Mouse (Mus musculus) heart, embryonic 13.5 days (tissue): Measurements from ENCODE around the gene Bbof1. TPM values are rescaled to one million over a fixed set of nuclear protein-coding genes. Genes with fewer than 3 reads are reported as not detected.

ENCODE experiments used
- ATAC-seq: fragments of 200-750 bp; cut with Nextera tagmentation; 2 replicates; pipeline ENCODE4 v1.8.0; 2017; ENCODE audit warnings: moderate TSS enrichment; ENCODE audit not compliant: insufficient number of reproducible peaks, low FRiP score, low TSS enrichment; ENCODE audit errors: extremely low read depth
- H3K27ac ChIP-seq: fragments of 300-500 bp; sonication (generic); replicated peaks from 2 replicates; pipeline ENCODE4 v1.5.1; 2015; ENCODE audit warnings: moderate library complexity, mild to moderate bottlenecking, inconsistent platforms
- H3K27me3 ChIP-seq: fragments of 300-500 bp; sonication (generic); replicated peaks from 2 replicates; pipeline ENCODE4 v1.6.1; 2015; ENCODE audit warnings: mild to moderate bottlenecking, inconsistent platforms
- H3K36me3 ChIP-seq: fragments of 300-500 bp; sonication (generic); 2 replicates; pipeline ENCODE4 v1.6.1; 2015; ENCODE audit warnings: mild to moderate bottlenecking, inconsistent platforms
- H3K4me1 ChIP-seq: fragments of 300-500 bp; sonication (generic); 2 replicates; pipeline ENCODE4 v1.6.1; 2015; ENCODE audit warnings: inconsistent platforms
- H3K4me2 ChIP-seq: fragments of 300-500 bp; sonication (generic); 2 replicates; pipeline ENCODE4 v1.6.1; 2015; ENCODE audit warnings: inconsistent platforms, mild to moderate bottlenecking, moderate library complexity
- H3K4me3 ChIP-seq: fragments of 300-500 bp; sonication (generic); 2 replicates; pipeline ENCODE4 v1.5.1; 2015; ENCODE audit warnings: moderate library complexity, mild to moderate bottlenecking, inconsistent platforms
- H3K9ac ChIP-seq: fragments of 300-500 bp; sonication (generic); 2 replicates; pipeline ENCODE4 v1.6.1; 2015; ENCODE audit warnings: inconsistent platforms, mild to moderate bottlenecking, moderate library complexity
- H3K9me3 ChIP-seq: fragments of 300-500 bp; sonication (generic); 2 replicates; pipeline ENCODE4 v1.6.1; 2016; ENCODE audit warnings: inconsistent platforms
- WGBS: fragments of 180-500 bp; shearing (Covaris S2); methylation state at CpG from one replicate; pipeline ENCODE4 v1.1.7; 2015; ENCODE audit warnings: mixed read lengths; 5-methylcytosine and 5-hydroxymethylcytosine counted together
- polyA plus RNA-seq: library from polyadenylated mRNA; unstranded; fragments of >200 nt; fragmentation: Nextera tagmentation; extraction: Ambion mirVana; gene quantifications from 2 replicates; pipeline ENCODE4 v1.2.1, GENCODE M21; 2015

Gene Bbof1
- polyA plus RNA-seq, 1 experiment from 2014 or later = 0.62 TPM

DNA sequence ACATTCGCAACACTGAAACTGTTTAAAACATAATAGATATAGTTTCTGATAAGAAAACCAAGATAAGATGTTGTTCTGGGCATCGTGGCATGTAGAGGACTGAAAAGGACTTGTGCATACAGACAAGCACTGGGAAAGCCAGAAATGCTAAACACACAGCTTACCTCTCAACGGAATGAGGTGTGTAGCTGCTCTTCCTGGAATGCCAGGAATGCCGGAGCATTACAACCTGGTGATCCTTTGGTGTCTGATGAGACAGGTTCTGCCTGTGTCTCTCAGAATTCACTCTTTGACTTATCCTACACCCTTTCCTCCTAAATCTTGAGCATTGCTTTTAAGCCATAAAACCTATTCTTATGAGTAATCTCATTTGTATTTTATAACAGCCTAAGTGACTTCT lies 33.7 kb downstream of the Bbof1 start:
- no peak overlapping the region for H3K4me3 ChIP-seq
- no peak overlapping the region for H3K9ac ChIP-seq
- H3K4me1 ChIP-seq = 0 out of 2 replicates have a peak, but pooled peaks cover 5% of the 10 kb centered on the region
- H3K36me3 ChIP-seq = peaks cover 23% of the 10 kb centered on the region
- H3K27me3 ChIP-seq = peaks cover 18% of the 10 kb centered on the region
- ATAC-seq = no peak
- H3K4me2 ChIP-seq = no peak overlapping the region
- WGBS = 68% methylated on average over 4 of the region's 4 CpGs
- H3K27ac ChIP-seq = no peak overlapping the region
- no peaks in the 10 kb centered on the region for H3K9me3 ChIP-seq

DNA sequence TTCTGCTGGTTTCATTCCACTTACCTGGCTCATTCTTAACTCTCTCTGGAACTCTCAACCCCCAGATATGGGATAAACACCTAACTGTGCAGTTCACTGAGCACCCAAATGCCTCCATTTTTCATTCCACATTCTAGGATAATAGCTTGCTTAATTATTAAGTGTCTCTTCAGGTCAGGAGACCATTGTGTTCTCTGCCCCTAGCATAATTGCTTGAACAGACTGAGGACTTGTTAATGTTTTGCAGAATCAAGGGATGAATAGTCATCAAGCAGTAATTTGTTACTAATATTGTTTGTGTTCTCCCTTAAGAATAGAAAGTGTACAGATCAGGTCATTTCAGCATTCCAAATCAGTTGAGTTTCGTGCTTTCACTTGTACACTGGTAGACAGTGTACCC lies 38.5 kb downstream of the Bbof1 start:
- Histone ChIP-seq H3K9ac (no peak overlapping the region), H3K9me3 (no peaks in the 10 kb centered on the region), H3K4me3 (no peak overlapping the region), H3K27me3 (peaks cover 21% of the 10 kb centered on the region), H3K27ac (no peak overlapping the region), H3K4me1 (peaks cover 15% of the 10 kb centered on the region), H3K4me2 (no peak overlapping the region), H3K36me3 (no peaks in the 10 kb centered on the region)
- WGBS = 66% methylated on average over 1 of the region's 1 CpGs
- no peak for ATAC-seq

DNA sequence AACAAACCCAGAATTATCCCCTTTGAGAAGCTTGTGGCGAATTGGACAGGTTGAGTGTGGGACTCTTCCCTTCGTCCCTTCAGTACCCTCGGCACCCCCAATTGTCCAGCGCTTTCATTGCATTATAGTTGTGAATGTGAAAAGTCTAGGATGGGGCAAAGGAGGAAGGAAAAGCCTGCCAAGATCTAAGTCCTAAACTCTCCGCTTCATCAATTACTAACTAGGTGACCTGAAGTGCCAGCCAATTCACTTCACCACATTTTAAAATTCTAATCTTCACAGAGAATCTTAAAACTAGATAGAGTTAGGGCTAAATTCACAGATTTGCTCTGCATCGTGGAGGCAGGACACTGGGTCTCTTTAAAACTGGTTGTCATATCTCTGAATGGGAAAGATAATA lies 39.3 kb downstream of the Bbof1 start:
- peaks cover 21% of the 10 kb centered on the region for H3K27me3 ChIP-seq
- H3K4me2 ChIP-seq = no peak overlapping the region
- peaks cover 21% of the 10 kb centered on the region for H3K4me1 ChIP-seq
- no peak overlapping the region for H3K4me3 ChIP-seq
- no peaks in the 10 kb centered on the region for H3K36me3 ChIP-seq
- H3K27ac ChIP-seq = no peak overlapping the region
- ATAC-seq = no peak
- H3K9ac ChIP-seq = no peak overlapping the region
- no peaks in the 10 kb centered on the region for H3K9me3 ChIP-seq
- WGBS = 75% methylated on average over 6 of the region's 6 CpGs

DNA sequence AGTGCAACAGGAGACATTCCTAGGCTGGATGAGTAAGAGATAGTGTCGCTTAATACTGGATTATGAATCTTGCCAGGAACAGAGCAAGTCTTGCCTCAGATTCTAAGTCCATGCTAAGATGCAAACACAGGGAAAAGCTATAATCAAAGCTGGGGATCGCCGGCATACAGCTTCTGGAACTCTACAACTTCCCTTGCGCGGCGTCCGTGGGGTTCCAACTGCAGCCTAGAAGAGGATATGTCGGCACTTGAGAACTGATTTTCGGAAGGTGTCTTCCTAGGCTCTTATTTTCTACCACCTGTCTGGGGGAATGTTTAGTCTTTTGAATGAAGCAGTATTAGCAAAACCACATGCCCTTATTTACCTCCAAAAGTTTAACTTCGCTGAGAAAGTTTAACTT lies 41.0 kb downstream of the Bbof1 start:
- peak overlapping the region; percentile 86 for H3K27ac ChIP-seq

DNA sequence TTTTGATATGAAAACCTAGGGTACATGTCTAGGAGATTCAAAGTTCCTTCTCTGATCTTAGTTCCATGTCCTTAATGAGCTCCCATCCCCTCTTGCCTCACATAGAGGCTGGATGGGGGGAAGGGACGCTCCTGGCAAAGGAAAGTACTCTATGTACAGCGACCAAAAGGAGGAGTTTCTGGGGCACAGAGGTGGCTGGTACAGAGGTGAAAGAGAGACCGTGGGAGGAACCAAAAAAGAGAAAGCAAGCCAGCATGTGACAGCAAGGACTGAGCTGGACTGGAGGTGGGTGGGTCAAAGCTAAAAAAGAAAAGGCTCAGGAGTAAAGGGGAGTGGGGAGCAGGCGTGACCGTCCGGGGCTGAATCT lies 41.5 kb downstream of the Bbof1 start:
- Histone ChIP-seq H3K9me3 (no peaks in the 10 kb centered on the region), H3K4me3 (peak overlapping the region; percentile 82), H3K4me2 (peak overlapping the region; percentile 98), H3K27ac (peak overlapping the region; percentile 86), H3K27me3 (peaks cover 17% of the 10 kb centered on the region), H3K9ac (peak overlapping the region; percentile 88), H3K4me1 (peaks cover 28% of the 10 kb centered on the region), H3K36me3 (peaks cover 2% of the 10 kb centered on the region; the same call in 1 of the 2 replicates)
- 0% methylated on average over 6 of the region's 6 CpGs for whole genome bisulfite sequencing
- ATAC-seq = no peak

More for the DNA sequence above, 41.0 kb downstream of the Bbof1 start:
- Histone ChIP-seq H3K9ac (peak overlapping the region; percentile 88), H3K4me3 (peak overlapping the region; percentile 82), H3K36me3 (peaks cover 2% of the 10 kb centered on the region; the same call in 1 of the 2 replicates), H3K4me2 (peak overlapping the region; percentile 98), H3K4me1 (peaks cover 28% of the 10 kb centered on the region), H3K9me3 (no peaks in the 10 kb centered on the region), H3K27me3 (peaks cover 19% of the 10 kb centered on the region)
- no peak for ATAC-seq
- WGBS = 39% methylated on average over 10 of the region's 10 CpGs

DNA sequence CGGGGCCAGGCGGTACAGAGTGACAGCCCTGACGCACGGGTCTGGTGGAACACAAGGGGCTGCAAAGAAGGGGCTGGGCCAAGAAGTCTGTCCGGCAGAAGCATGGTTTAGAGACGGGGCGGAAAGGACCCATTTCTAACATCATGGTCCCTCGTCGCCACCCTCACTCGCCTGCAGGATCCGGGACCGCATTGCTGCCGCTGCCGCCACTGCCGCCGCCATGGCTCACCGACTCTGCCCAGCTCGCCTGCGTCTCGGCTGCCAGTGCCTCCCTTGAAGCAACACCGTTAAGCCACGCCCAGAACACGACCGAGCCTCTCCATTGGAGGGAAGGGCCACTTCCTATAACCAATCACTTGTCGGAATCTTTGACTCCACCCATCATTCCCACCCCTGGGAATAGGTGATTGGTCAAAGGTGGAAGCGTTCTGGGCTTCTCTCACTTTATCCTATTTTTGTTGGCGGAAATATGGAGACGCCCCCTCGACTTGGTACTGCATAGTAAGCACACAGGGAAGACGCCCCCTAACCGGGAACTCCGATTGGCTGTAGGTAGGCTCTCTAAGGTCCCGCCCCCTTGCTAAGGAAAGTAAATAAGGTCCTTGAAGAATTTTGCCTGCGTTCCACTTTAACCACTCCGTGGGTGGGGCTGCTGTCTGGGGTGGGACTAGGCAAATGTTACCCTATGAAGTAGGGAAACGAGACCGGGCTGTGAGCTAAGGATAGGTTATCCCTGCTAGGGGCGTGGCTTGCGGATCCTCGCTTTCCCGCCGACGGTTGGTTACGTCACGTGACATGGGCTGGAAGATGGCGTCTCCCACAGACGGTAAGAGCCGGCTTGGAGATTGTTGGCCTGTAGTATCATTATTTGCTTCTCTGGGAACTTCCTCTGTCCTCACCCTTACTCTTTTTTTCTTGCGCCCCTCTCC lies 42.1 kb downstream of the Bbof1 start, which contains the start of the genes Aldh6a1 and Lin52:
Gene Aldh6a1 (minus strand): TSS at position 287 of the 929 bp plus-strand sequence.
Gene Lin52 (plus strand): TSS at position 705 of the 929 bp plus-strand sequence.
- peak within 1 kb of the TSS; percentile 89 for H3K9ac ChIP-seq
- under 1% methylated on average over 49 of the region's 49 CpGs for WGBS
- H3K36me3 ChIP-seq = peaks cover 2% of the 10 kb centered on the region; the same call in 1 of the 2 replicates
- peak within 1 kb of the TSS; percentile 82 for H3K4me3 ChIP-seq
- no peaks in the 10 kb centered on the region for H3K9me3 ChIP-seq
- H3K27me3 ChIP-seq = peaks cover 16% of the 10 kb centered on the region; the same call in 1 of the 2 replicates
- H3K4me2 ChIP-seq = peak within 1 kb of the TSS; percentile 98
- H3K4me1 ChIP-seq = peaks cover 28% of the 10 kb centered on the region
- peak within 1 kb of the TSS; percentile 86 for H3K27ac ChIP-seq
- peak; percentile 98 for ATAC-seq

DNA sequence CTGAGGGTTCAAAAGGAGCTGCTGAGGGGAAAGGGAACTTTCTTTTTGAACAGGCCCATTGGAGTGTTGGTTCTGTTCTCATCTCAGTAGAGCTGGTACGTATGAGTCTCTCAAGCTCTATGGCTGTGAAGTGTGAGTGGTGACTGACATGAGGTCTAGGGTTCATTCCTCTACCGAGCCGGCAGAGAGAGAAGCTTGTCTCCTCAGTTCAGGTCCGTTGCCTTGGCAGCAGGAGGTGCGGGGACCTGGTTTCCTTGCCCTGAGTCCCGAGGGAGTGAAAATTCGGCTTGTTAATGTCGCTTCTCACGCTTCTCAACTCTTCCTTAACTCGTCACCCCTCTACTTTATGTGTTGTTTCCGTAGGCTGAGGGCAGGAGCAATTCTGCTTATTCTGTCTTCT lies 42.9 kb downstream of the Bbof1 start:
- Histone ChIP-seq H3K27ac (peak overlapping the region; percentile 76), H3K4me3 (peak overlapping the region; percentile 82), H3K36me3 (peaks cover 3% of the 10 kb centered on the region), H3K4me1 (peaks cover 28% of the 10 kb centered on the region), H3K4me2 (peak overlapping the region; percentile 98), H3K27me3 (peaks cover 10% of the 10 kb centered on the region; the same call in 1 of the 2 replicates), H3K9ac (peak overlapping the region; percentile 89), H3K9me3 (no peaks in the 10 kb centered on the region)
- WGBS = 2% methylated on average over 11 of the region's 11 CpGs
- no peak for ATAC-seq

DNA sequence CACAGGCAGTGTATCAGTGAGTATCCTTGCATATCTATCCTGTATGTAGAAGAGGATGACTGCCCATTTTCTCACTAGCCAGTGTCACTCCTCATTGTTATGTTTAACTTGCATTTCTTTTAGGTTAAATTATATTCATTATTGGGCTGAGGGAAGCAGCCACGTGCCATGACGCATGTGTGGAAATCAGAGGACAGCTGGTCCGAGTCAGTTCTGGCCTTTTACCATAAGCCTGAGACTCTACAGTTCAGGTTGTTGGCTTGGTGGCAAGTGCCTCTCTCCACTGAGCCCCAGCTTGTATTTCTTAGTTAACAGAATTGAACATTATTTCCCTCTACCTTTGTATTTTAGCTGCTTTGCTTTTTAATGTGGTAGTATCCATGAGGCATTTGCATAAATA lies 48.0 kb downstream of the Bbof1 start:
- H3K4me2 ChIP-seq = no peak overlapping the region
- ATAC-seq = no peak
- H3K4me3 ChIP-seq = no peak overlapping the region
- no peak overlapping the region for H3K27ac ChIP-seq
- H3K9ac ChIP-seq = no peak overlapping the region
- no peaks in the 10 kb centered on the region for H3K9me3 ChIP-seq
- H3K36me3 ChIP-seq = peaks cover 46% of the 10 kb centered on the region
- WGBS = 88% methylated on average over 3 of the region's 3 CpGs
- no peaks in the 10 kb centered on the region for H3K27me3 ChIP-seq
- H3K4me1 ChIP-seq = peaks cover 18% of the 10 kb centered on the region

DNA sequence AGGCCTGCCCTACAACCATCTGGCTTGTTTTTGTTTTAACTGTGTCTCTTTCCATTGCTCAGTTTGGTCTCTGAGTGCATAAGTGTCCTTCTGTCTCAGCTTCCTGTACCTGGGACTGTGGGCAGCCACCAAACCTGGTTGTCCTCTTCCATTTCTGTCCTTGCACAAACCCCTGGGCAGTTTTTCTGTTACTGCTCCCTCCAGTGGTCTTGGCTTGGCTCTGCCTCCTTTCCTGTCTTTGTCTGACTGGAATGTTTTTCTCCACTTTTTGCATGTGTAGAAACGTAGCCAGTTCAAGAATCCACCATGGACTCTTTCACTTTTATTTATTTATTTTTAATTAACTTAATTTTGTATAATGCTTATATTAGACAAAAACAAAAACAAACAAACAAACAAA lies 51.0 kb downstream of the Bbof1 start:
- WGBS = 71% methylated on average over 1 of the region's 1 CpGs
- no peak overlapping the region for H3K27ac ChIP-seq
- H3K9me3 ChIP-seq = no peaks in the 10 kb centered on the region
- peaks cover 72% of the 10 kb centered on the region for H3K36me3 ChIP-seq
- ATAC-seq = no peak
- H3K4me3 ChIP-seq = no peak overlapping the region
- no peak overlapping the region for H3K4me2 ChIP-seq
- no peaks in the 10 kb centered on the region for H3K27me3 ChIP-seq
- no peak overlapping the region for H3K9ac ChIP-seq
- no peaks in the 10 kb centered on the region for H3K4me1 ChIP-seq

DNA sequence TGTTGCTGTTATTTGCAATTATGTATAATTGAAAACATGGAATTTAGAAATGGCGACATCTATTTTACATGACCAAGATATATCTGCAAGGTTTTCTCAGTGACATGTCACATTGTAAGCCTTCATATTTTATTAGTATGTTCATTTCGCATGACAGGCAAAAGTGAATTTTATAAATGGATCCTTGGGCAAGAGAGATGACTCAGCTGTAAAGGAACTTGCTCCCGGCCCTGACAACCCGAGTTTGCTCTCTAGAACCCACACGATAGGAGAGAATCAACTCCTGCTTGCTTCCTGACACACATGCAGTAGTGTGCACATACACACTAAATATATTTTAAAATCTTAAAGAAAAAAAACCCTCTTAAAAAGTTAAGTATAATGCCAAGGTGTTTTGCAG lies 52.5 kb downstream of the Bbof1 start:
- Histone ChIP-seq H3K4me2 (no peak overlapping the region), H3K9me3 (no peaks in the 10 kb centered on the region), H3K27me3 (no peaks in the 10 kb centered on the region), H3K4me1 (no peaks in the 10 kb centered on the region), H3K4me3 (no peak overlapping the region), H3K36me3 (peaks cover 80% of the 10 kb centered on the region), H3K9ac (no peak overlapping the region), H3K27ac (no peak overlapping the region)
- ATAC-seq = no peak
- WGBS = 89% methylated on average over 5 of the region's 5 CpGs

DNA sequence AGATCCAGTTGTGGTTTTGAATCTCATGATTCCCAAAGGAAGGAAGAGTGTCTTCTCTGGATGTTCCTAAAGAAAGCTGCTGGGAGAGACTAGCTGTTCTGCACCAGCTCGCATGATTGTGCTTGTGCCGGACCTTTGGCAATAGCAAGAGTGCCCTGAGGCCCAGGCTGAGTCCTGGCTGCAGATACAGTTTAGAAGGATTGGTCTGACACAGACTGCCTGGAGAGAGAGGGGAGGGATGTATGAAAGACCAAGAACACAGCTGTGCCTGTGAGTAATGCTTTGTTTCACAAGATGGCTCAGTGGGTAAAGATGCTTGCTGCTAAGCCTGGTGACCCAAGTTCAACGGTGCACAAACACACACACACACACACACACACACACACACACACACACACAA lies 54.0 kb downstream of the Bbof1 start:
- WGBS = 86% methylated on average over 3 of the region's 3 CpGs
- Histone ChIP-seq H3K4me2 (no peak overlapping the region), H3K27ac (no peak overlapping the region), H3K4me1 (no peaks in the 10 kb centered on the region), H3K4me3 (no peak overlapping the region), H3K9me3 (no peaks in the 10 kb centered on the region), H3K36me3 (peaks cover 82% of the 10 kb centered on the region), H3K27me3 (no peaks in the 10 kb centered on the region), H3K9ac (no peak overlapping the region)
- ATAC-seq = no peak
